Mouse (Mus musculus): ENCODE results near the gene Pcnx.

GRCm38 (mm10) chr12:81920027-81920426 is 60.2 kb downstream of the Pcnx start:
- TF ChIP-seq CTCF (IDR thresholded peaks at IDR 0.05; ENCODE audit: extremely low read depth, insufficient read depth, low read length): no peak
- no peak for TF ChIP-seq POLR2A (IDR thresholded peaks at IDR 0.05; ENCODE audit: extremely low read depth, insufficient read depth, low read length)
